Mouse (Mus musculus): ENCODE results near the gene Sh3bp1. TPM values are rescaled to one million over a fixed set of nuclear protein-coding genes. Genes with fewer than 3 reads are reported as not detected.

Gene Sh3bp1
- polyA plus RNA-seq, 1 experiment from 2014 or later, result 37.0 TPM

- Histone ChIP-seq H3K4me2 (no peak overlapping the region), H3K9ac (replicated peaks) (no peak overlapping the region), H3K36me3 (peaks cover 16% of the 10 kb centered on the region), H3K4me3 (replicated peaks) (no peak overlapping the region), H3K4me1 (replicated peaks) (peaks cover 30% of the 10 kb centered on the region), H3K9me3 (no peaks in the 10 kb centered on the region), H3K27ac (no peak overlapping the region), H3K27me3 (no peaks in the 10 kb centered on the region)
- WGBS, result 86% methylated on average over 6 of the region's 6 CpGs
- ATAC-seq (ENCODE audit: insufficient number of reproducible peaks, insufficient read depth, low FRiP score, low TSS enrichment, low read depth), result no peak
Observed at GRCm38 (mm10) chr15:78930192-78930706, 30.7 kb downstream of the Sh3bp1 start.

- no peak overlapping the region for H3K4me2 ChIP-seq
- WGBS, result 87% methylated on average over 7 of the region's 7 CpGs
- H3K9ac ChIP-seq (replicated peaks), result peak overlapping the region; percentile 23; the same call in 1 of the 2 replicates
- H3K27ac ChIP-seq, result 0 out of 2 replicates have a peak overlapping the region, but pooled peaks have one; percentile 12
- no peaks in the 10 kb centered on the region for H3K9me3 ChIP-seq
- H3K4me3 ChIP-seq (replicated peaks), result no peak overlapping the region
- H3K27me3 ChIP-seq, result no peaks in the 10 kb centered on the region
- ATAC-seq (ENCODE audit: insufficient number of reproducible peaks, insufficient read depth, low FRiP score, low TSS enrichment, low read depth), result no peak
- peaks cover 16% of the 10 kb centered on the region for H3K36me3 ChIP-seq
- H3K4me1 ChIP-seq (replicated peaks), result peaks cover 29% of the 10 kb centered on the region
Observed at GRCm38 (mm10) chr15:78930801-78931426, 31.3 kb downstream of the Sh3bp1 start.

GRCm38 (mm10) chr15:78931577-78931976, 32.0 kb downstream of the Sh3bp1 start:
- H3K36me3 ChIP-seq, result peaks cover 16% of the 10 kb centered on the region
- H3K4me2 ChIP-seq, result no peak overlapping the region
- H3K27me3 ChIP-seq, result no peaks in the 10 kb centered on the region
- no peak overlapping the region for H3K27ac ChIP-seq
- H3K4me3 ChIP-seq (replicated peaks), result no peak overlapping the region
- WGBS, result 28% methylated on average over 3 of the region's 3 CpGs
- H3K9ac ChIP-seq (replicated peaks), result no peak overlapping the region; the same call in 1 of the 2 replicates
- no peaks in the 10 kb centered on the region for H3K9me3 ChIP-seq
- H3K4me1 ChIP-seq (replicated peaks), result peaks cover 29% of the 10 kb centered on the region
- no peak for ATAC-seq (ENCODE audit: insufficient number of reproducible peaks, insufficient read depth, low FRiP score, low TSS enrichment, low read depth)

GRCm38 (mm10) chr15:78934784-78935320, 35.3 kb downstream of the Sh3bp1 start, which contains the start of gene Nol12:
Gene Nol12 (plus strand): TSS chr15:78934933.
- peak; percentile 85 for ATAC-seq (ENCODE audit: insufficient number of reproducible peaks, insufficient read depth, low FRiP score, low TSS enrichment, low read depth)
- peak within 1 kb of the TSS; percentile 77 for H3K4me3 ChIP-seq (replicated peaks)
- H3K4me2 ChIP-seq, result peak within 1 kb of the TSS; percentile 79
- under 1% methylated on average over 42 of the region's 42 CpGs for WGBS
- no peaks in the 10 kb centered on the region for H3K9me3 ChIP-seq
- H3K9ac ChIP-seq (replicated peaks), result peak within 1 kb of the TSS; percentile 66
- H3K4me1 ChIP-seq (replicated peaks), result peaks cover 12% of the 10 kb centered on the region
- peak within 1 kb of the TSS; percentile 91 for H3K27ac ChIP-seq
- H3K27me3 ChIP-seq, result no peaks in the 10 kb centered on the region
- H3K36me3 ChIP-seq, result peaks cover 40% of the 10 kb centered on the region

GRCm38 (mm10) chr15:78936403-78936802, 36.8 kb downstream of the Sh3bp1 start:
- peak overlapping the region; percentile 77; the same call in 1 of the 2 replicates for H3K4me3 ChIP-seq (replicated peaks)
- H3K9ac ChIP-seq (replicated peaks), result 0 out of 2 replicates have a peak overlapping the region, but pooled peaks have one; percentile 8
- ATAC-seq (ENCODE audit: insufficient number of reproducible peaks, insufficient read depth, low FRiP score, low TSS enrichment, low read depth), result no peak
- peaks cover 48% of the 10 kb centered on the region for H3K36me3 ChIP-seq
- H3K9me3 ChIP-seq, result no peaks in the 10 kb centered on the region
- 90% methylated on average over 12 of the region's 12 CpGs for WGBS
- peaks cover 12% of the 10 kb centered on the region for H3K4me1 ChIP-seq (replicated peaks)
- peak overlapping the region; percentile 79 for H3K4me2 ChIP-seq
- no peaks in the 10 kb centered on the region for H3K27me3 ChIP-seq
- H3K27ac ChIP-seq, result no peak overlapping the region

GRCm38 (mm10) chr15:78937311-78937710, 37.7 kb downstream of the Sh3bp1 start:
- ATAC-seq (ENCODE audit: insufficient number of reproducible peaks, insufficient read depth, low FRiP score, low TSS enrichment, low read depth), result no peak
- H3K4me3 ChIP-seq (replicated peaks), result no peak overlapping the region
- H3K27me3 ChIP-seq, result no peaks in the 10 kb centered on the region
- H3K36me3 ChIP-seq, result peaks cover 55% of the 10 kb centered on the region
- 96% methylated on average over 10 of the region's 10 CpGs for WGBS
- no peaks in the 10 kb centered on the region for H3K9me3 ChIP-seq
- H3K4me2 ChIP-seq, result no peak overlapping the region
- H3K27ac ChIP-seq, result no peak overlapping the region
- H3K4me1 ChIP-seq (replicated peaks), result peaks cover 12% of the 10 kb centered on the region
- H3K9ac ChIP-seq (replicated peaks), result no peak overlapping the region

- Histone ChIP-seq H3K4me3 (replicated peaks) (no peak overlapping the region), H3K4me1 (replicated peaks) (peaks cover 15% of the 10 kb centered on the region), H3K27ac (no peak overlapping the region), H3K27me3 (no peaks in the 10 kb centered on the region), H3K4me2 (no peak overlapping the region), H3K36me3 (peaks cover 55% of the 10 kb centered on the region), H3K9ac (replicated peaks) (no peak overlapping the region), H3K9me3 (no peaks in the 10 kb centered on the region)
- WGBS, result 96% methylated on average over 2 of the region's 2 CpGs
- ATAC-seq (ENCODE audit: insufficient number of reproducible peaks, insufficient read depth, low FRiP score, low TSS enrichment, low read depth), result no peak
Observed at GRCm38 (mm10) chr15:78937963-78938362, 38.4 kb downstream of the Sh3bp1 start.

- no peak overlapping the region for H3K27ac ChIP-seq
- no peaks in the 10 kb centered on the region for H3K9me3 ChIP-seq
- peaks cover 55% of the 10 kb centered on the region for H3K36me3 ChIP-seq
- H3K9ac ChIP-seq (replicated peaks), result no peak overlapping the region
- H3K4me3 ChIP-seq (replicated peaks), result no peak overlapping the region
- ATAC-seq (ENCODE audit: insufficient number of reproducible peaks, insufficient read depth, low FRiP score, low TSS enrichment, low read depth), result no peak
- H3K4me2 ChIP-seq, result no peak overlapping the region
- 91% methylated on average over 13 of the region's 13 CpGs for WGBS
- H3K27me3 ChIP-seq, result no peaks in the 10 kb centered on the region
- peaks cover 15% of the 10 kb centered on the region for H3K4me1 ChIP-seq (replicated peaks)
Observed at GRCm38 (mm10) chr15:78940325-78940724, 40.8 kb downstream of the Sh3bp1 start.

GRCm38 (mm10) chr15:78942663-78943062, 43.1 kb downstream of the Sh3bp1 start:
- H3K36me3 ChIP-seq, result peaks cover 44% of the 10 kb centered on the region
- peak; percentile 35; the same call in 1 of the 2 replicates for ATAC-seq (ENCODE audit: insufficient number of reproducible peaks, insufficient read depth, low FRiP score, low TSS enrichment, low read depth)
- H3K4me2 ChIP-seq, result peak overlapping the region; percentile 60
- 1% methylated on average over 9 of the region's 9 CpGs for WGBS
- peaks cover 9% of the 10 kb centered on the region; the same call in 1 of the 2 replicates for H3K4me1 ChIP-seq (replicated peaks)
- H3K9ac ChIP-seq (replicated peaks), result peak overlapping the region; percentile 58
- H3K4me3 ChIP-seq (replicated peaks), result peak overlapping the region; percentile 32
- no peak overlapping the region for H3K27ac ChIP-seq
- no peaks in the 10 kb centered on the region for H3K27me3 ChIP-seq
- no peaks in the 10 kb centered on the region for H3K9me3 ChIP-seq

GRCm38 (mm10) chr15:78946232-78946631, 46.7 kb downstream of the Sh3bp1 start:
- H3K27ac ChIP-seq, result no peak overlapping the region
- ATAC-seq (ENCODE audit: insufficient number of reproducible peaks, insufficient read depth, low FRiP score, low TSS enrichment, low read depth), result no peak
- H3K36me3 ChIP-seq, result peaks cover 15% of the 10 kb centered on the region
- no peak overlapping the region for H3K9ac ChIP-seq (replicated peaks)
- H3K4me1 ChIP-seq (replicated peaks), result peaks cover 23% of the 10 kb centered on the region
- no peaks in the 10 kb centered on the region for H3K9me3 ChIP-seq
- H3K4me3 ChIP-seq (replicated peaks), result no peak overlapping the region
- 85% methylated on average over 7 of the region's 7 CpGs for WGBS
- no peak overlapping the region for H3K4me2 ChIP-seq
- no peaks in the 10 kb centered on the region for H3K27me3 ChIP-seq

GRCm38 (mm10) chr15:78947657-78948056, 48.1 kb downstream of the Sh3bp1 start, which contains the start of gene Triobp:
Gene Triobp (plus strand): TSS chr15:78947724.
- peak within 1 kb of the TSS; percentile 71 for H3K9ac ChIP-seq (replicated peaks)
- peak within 1 kb of the TSS; percentile 55 for H3K4me3 ChIP-seq (replicated peaks)
- H3K4me2 ChIP-seq, result peak within 1 kb of the TSS; percentile 73
- peak; percentile 96 for ATAC-seq (ENCODE audit: insufficient number of reproducible peaks, insufficient read depth, low FRiP score, low TSS enrichment, low read depth)
- peaks cover 21% of the 10 kb centered on the region for H3K4me1 ChIP-seq (replicated peaks)
- WGBS, result 0% methylated on average over 24 of the region's 24 CpGs
- peaks cover 19% of the 10 kb centered on the region for H3K36me3 ChIP-seq
- peak within 1 kb of the TSS; percentile 75 for H3K27ac ChIP-seq
- no peaks in the 10 kb centered on the region for H3K9me3 ChIP-seq
- H3K27me3 ChIP-seq, result no peaks in the 10 kb centered on the region

Measured in limb, embryonic 12.5 days (tissue).